Mouse (Mus musculus) natural killer cell, adult 2 months (primary cell): ENCODE results near the gene Atp5g2.
"Not testable (repeated sequence)": the region's sequence is repeated elsewhere in the genome, so short reads cannot be mapped to it uniquely, and the experiment has no call there.

Source experiments
- DNase-seq, 2 experiments: peaks; one replicate each; pipeline ENCODE4 v3.0.0; 2022; ENCODE audit warnings: low spot score in 2 of 2

The Atp5g2 gene

DNA sequence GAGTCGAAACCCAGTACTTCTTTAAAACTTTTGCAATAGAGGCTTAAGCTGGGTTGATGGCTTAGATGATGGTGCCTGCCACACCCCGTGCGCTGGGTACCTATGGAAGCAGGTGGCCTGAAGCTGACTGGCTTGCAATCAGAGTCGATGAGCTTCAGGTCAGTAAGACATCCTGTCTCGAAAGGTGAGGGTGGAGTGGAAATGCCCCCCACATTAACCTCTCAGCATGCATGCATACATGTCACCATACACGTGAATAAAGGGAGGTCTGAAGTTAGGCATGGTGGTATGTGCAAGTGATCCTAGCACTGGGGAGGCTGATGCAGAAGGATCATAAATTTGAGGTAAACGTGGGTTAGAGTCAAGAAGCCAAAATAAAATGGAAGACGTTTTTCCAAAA is 2.6 kb downstream of the Atp5g2 start:
- DNase-seq, result no peak

DNA sequence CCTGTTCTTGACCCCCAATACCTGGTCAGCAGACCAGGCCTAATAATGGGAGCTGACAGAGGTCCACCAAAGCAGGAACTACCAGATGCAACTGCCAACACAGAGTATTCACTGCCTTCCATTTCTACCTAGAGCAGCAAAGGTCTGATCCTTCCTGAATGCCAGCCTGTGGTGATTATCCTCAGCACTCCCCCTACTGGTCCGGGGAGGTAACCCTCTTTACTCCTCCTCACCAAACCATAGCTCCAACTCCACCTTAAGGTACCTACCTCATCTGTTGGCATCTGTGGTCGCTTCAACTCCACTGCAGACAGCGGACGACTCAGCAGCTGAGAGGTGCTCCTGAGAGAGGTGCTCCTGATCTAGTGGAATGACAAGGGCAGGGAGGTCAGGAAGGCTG is 6.7 kb downstream of the Atp5g2 start:
- DNase-seq, result peak; percentile 26 to 61

DNA sequence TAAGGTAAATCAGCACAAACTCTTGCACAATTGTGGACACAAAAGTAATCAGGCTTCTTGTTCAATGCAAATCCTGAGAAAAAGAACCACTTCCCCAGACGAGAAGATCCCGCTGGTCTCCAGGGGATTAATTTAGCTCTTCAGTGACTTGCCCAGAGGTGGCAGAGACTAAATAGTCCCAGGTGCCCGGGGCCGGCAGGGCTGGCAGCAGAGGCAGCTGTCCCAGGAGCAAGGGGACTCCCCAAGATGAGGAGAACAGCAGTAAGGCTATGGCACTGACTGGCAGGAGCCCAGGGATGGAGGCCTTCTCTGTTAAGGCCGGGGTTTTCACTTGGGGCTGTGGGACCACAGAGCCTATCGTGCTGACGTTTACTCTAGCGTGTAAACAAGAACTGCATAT is 8.3 kb downstream of the Atp5g2 start:
- DNase-seq, result no peak

DNA sequence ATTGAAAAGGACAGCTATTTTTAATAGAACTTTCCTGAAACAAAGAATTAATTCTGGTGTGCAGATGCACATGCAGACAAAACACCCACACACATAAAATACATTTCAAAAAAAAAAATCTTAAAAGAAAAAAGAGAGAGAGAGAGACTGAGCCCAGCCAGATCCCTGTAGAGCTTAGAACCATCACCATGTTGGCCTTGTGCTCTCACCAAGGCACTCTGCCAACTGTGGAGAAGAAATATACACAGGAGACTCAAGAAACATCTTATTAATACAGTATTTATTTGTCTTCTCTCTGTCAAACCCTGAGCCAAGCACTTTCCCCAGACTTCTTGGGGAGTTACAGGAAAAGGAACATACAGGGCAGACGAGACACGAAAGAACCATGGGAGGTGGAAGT is 9.6 kb downstream of the Atp5g2 start:
- not testable (repeated sequence) for DNase-seq

DNA sequence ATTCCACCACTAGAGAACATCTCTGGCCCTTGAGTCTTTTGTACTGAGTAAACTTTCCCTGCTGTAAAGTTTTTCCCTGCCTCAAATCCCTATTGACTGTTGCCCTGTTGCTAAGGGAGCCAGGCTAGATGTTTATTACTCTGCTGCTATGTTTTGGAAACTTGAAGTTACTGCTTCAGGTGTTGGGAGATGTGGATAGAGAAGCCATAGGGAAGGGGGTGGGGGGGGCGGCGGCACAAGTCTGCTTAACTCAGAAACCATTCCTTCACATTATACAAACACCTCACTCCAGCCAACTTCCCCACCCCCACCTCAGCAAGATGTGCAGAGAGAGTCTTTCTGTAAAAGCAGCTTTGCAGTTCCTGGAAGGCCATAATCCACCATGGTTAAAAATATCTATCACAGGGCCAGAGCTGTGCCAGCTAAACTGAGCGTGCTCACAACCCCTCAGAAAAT is 14.2 kb downstream of the Atp5g2 start:
- no peak for DNase-seq

DNA sequence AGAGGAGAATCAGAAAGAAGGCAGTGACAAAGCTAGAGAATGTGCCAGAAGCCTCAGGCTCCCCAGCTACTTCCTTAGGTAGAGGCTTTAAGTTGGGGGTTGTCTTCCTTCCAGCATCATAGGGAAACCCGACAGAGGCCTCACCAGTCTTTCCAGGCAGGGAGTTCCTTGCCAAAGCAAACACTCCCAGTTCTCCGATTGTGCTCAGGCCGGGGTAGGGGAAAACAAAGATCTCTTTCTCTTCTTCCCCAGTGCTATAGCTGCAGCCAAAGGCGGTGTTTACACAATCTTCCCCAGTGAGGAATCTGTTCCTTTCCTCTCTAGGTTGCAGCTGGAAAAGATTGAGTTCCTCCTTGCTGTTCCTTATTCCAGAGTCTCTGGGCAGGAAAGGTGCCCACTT is 15.5 kb downstream of the Atp5g2 start:
- DNase-seq, result no peak

DNA sequence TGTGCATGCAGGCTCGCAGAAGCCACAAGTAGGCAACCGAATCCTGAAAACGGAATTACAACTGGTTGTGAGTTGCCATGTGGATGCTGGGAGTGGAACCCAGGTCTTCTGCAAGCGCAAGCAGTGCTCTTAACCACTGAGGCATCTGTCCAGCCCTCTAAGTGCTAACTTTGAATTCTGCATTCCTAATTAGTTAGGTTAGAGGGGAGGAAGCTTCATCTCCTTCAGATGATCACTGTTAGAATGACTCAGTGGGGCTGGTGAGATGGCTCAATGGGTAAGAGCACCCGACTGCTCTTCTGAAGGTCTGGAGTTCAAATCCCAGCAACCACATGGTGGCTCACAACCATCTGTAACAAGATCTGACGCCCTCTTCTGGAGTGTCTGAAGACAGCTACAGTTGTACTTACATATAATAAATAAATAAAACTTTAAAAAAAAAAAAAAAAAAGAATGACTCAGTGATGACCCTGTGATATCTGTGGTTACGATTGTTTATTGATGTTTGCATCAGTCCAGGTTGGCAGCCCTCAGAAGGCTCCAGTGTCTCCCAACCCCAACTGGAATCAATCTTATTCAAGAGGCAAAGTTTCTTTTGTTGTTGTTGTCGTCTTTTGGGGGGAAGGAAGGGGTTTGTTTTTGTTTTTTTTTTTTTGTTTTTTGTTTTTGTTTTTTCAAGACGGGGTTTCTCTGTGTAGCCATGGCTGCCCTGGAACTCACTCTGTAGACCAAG is 20.1 kb downstream of the Atp5g2 start:
- DNase-seq, result not testable (repeated sequence)

DNA sequence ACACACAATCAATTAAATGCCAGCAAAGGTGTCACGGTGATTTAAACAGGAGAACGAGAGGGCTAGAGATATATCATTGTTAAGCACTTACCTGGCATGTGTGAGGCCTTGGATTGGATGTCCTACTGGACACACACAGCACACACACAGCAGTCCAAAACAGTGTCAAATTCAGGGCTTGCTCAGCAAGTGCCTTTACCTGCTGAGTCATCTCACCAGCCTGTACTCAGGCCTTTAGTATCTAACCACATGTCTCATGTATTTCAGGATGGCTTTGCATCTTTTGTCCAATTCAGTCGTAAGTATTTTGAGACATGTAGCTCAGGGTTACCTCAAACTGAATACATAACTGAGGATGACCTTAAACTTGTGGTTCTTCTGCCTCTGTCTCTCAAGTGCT is 21.0 kb downstream of the Atp5g2 start:
- DNase-seq, result no peak

DNA sequence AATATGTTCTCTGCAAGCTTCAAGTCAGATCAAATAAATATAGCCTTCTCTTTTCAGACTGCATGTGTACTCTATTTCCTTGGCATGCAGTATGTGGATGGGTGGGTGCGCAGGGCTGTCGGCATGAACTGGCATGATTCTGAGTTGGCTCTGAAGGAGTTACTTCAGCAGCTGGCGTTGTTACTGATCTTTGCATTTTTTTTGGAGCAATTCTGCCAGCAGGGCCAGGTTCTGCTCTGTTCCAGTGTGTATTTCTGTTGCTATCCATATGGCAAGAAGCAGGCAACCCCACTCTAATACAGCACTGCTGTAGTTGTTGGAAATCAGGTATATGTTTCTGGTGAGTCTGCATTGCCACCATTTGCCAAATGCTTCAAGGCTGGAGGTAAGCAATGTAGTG is 36.3 kb downstream of the Atp5g2 start:
- DNase-seq, result no peak

DNA sequence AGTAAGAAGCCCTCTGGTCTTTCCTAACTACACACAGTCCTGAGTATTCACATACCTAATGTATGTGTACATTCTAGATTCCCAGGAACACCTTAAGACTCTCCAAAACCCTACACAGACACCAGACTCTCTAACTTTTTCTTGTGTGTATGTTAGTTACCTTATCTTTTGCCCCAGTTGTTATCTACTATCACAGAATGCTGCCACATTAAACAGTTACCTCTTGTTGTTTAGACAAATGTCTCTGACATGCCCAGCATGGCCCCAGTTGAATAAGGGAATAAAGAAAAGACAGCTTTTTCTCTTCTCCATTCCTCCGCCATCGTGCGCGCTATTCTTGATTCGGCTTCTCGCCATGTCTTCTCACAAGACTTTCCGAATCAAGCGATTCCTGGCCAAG is 37.5 kb downstream of the Atp5g2 start:
- DNase-seq, result no peak

DNA sequence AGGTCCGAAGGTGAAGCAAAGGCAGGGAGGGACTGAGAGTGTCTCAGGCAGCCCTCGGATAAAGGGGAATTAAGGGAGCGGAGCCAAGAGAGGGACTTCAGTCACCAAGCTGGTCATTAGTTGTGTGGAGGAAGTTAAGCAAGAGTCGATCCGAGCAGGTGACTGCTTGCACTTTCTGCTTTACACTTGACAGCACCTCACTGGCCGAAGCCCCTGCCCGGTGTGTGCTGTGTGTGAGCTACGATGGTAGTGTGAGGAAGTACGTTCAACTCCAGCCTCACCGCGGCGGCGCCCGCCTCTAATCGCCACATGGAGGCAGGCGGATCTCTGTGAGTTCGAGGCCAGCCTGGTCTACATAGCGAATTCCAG is 46.5 kb downstream of the Atp5g2 start:
- no peak for DNase-seq

DNA sequence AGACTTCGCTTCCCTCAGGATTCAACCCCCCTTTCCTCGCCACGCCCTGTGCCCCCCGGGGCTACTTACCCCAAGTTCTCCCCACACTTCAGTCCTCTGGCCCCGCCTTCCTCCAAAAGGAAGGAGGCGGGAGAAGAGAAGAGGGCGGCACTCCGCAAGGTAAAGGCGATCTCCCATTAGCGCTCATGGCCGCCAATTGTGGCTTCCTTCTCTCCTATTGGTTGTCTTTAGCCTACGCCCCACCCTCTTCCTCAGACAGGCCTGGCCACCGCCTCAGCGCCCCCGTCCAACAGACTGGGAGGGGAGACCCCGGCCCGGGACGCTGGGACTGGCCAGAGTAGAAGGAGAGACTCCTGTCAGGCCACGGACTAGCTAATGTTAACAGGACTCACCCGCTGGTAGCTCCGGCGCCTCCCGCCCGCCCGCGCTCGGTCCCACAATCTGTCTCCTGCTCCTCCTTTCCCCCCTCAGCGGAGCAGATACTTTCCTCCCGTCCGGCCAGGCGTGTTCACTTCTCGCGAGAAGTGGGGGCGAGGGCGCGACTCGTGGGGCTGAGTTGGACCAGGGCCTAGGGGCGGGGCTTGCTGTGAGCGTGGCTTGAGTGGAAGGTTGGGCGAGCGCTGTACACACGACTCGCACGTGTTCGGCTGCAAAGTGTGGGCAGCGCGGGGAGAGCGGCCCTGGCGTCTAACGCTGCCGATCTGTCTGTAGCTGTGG is 47.0 kb downstream of the Atp5g2 start, which contains the start of the genes Gm28047 and Atf7:
Gene Gm28047 (minus strand): TSS at position 98 of the 717 bp plus-strand sequence.
Gene Atf7 (minus strand): TSS at position 495 of the 717 bp plus-strand sequence.
- DNase-seq, result peak; percentile 100

DNA sequence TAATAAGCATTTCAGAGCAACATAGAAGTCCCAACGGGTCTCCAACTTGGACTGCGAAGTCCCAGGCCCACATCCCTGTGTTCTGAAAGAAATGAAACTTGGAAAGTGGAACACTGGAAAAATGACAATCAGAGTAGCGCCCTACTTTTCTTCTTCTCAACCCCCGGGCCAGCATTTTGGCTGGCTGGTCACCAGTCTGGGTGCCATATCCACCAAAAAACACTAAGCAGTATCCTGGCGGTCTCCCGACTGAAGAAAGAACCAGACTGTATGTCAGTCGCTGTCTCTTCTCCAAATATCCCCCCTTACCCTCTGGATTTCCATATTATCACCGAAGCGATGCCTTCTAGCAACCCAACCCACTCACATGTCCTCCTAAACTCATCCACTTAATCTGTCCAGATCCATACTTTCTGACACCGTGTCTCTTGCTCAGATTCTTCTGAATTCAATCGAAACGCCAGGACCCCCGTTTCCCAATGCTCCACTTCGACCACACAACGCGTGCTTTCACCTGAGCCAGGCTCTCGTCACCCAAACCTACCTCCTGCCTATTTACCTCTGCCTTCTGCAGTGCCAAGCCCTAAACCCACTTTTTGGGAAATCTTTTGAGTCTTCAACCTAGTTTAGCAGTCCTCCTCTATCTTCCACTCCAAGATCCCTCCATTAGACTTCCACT is 47.7 kb downstream of the Atp5g2 start:
- DNase-seq, result no peak

DNA sequence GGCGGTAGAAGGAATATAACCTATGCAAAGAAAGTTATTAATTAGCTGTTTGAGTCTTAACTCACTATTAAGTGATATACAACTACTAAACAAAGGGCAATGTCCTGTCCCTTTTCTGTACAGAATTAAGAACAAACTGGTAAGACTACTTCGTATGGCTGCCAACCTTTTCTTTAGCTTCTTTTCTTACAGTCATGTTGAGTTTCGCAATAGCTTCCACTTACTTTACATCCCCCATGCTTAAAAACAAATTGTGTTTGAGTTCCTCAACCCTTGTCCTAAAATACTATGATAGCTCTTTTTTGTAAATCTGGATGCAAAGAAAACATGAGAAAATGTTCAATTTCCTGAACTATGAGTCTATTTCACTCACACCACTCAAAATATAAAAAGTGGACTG is 49.0 kb downstream of the Atp5g2 start:
- no peak for DNase-seq

DNA sequence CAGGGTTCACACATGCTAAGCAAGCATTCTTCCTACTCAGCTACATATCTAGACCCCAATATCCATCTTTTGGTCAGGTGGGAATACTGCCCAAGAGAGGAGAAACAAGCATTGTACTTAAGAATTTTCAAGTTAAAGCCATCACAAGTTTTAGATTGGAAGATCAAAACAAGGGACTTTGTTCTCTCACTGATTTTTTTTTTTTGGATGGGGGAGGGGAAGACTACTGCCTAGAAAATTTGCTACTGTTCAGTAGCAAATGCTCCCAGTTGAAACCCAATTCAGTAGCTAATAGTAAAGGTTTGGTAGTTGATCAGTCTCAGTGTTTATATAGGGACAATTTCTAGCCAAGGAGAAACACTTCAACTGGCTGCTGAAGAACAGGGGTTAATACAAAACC is 49.6 kb downstream of the Atp5g2 start:
- DNase-seq, result no peak

DNA sequence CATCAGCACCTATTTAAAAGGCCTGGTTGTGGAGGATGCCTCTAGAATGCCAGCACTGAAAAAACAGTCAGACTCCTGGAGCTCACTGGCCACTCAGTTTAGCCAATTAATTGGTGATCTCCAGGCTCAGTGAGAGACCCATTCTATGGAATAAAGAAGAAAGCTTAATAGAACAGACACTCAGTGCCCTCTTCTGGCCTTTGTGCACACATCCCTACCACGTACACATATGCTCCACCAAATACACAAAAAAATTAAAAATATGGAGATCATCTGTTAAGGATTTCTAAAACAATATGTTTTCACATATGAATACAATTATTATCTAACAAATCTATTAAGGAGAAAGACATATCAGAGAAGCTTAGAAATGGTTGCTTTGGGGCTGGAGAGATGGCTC is 51.4 kb downstream of the Atp5g2 start:
- DNase-seq, result no peak

DNA sequence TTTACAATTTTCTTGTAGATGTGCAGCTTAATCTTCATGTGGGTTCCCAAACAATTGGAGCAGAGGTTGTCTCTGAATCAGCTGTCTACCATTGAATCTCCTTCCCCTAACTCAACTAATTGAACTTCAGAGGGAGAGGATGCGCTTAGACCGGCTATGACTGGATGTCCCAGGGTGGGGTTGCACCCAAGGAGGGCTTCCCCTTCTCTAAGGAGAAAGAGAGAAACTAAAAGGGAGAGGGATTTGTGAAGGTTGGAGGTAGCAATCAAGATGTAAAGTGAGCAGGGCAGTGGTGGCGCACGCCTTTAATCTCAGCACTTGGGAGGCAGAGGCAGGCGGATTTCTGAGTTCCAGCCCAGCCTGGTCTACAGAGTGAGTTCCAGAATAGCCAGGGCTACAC is 52.7 kb downstream of the Atp5g2 start:
- no peak for DNase-seq

DNA sequence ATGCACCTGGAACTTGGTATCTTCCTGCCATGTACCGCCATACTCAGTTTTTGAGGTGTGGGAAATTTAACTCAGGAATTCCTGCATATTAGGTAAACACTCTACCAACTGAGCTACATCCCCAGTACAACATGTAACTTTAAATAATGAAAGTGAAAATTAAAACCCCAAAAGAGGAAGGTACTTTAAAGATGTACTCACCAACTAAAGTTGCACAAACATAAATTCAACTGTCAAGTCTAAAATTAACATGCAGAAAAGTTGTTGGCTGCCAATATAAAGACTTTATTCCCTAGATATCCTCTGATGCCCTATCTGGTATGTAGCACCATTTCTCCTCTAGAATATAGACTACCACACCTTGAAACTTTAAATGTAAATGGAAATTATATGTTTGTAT is 54.5 kb downstream of the Atp5g2 start:
- DNase-seq, result no peak

DNA sequence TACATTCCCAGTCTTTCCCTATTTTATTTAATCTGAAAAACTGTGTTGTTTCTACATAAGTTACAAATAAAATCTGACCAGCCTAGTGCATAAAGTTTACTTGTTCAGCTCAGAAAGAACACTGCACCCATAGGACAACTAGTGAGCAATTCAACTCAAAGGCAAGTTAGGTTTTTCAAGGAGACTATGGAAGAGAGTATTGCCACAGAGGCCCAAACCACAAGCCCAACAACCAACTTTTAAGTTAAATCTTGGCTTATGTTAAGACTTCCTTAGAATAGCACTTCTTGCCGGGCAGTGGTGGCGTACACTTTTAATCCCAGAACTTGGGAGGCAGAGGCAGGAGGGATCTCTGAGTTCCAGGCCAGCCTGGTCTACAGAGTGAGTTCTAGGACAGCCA is 56.0 kb downstream of the Atp5g2 start:
- DNase-seq, result no peak

DNA sequence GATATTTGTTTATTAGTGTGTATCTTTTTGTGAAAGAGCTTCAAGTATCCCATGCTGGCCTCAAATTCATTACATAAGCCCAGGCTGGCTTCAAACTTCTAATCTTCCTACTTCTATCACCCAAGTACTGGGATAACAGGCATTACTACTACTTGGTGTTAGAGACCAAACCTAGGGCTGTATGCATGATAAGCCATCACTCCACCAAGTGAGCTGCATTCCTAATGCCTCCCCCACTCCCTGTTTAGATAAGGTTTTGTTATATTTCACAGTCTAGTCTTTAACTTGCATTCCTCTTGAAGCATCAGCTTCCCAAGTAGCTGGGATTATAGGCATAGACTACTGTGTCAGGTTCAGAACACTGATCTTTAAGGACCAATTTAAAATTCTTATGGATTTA is 57.9 kb downstream of the Atp5g2 start:
- DNase-seq, result no peak

DNA sequence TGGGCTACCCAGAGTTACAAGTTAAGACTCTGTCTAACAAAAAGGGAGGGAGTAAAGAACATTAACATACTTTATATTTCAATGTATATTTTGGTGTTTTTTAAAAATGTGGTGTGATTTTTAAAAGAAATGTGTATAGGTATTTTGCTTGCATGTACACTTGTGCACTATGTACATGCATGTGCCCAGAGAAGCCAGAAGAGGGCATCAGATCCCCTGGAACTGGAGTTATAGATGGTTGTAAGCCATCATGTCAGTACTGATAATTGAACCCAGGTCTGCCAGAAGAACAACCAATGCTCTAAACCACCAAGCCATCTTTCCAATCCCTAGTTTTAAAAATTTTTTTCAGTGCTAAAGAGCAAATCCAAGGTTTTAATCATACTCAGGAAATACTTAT is 59.2 kb downstream of the Atp5g2 start:
- DNase-seq, result no peak
